Mouse (Mus musculus): ENCODE measurements around the gene Rnf38.

DNA sequence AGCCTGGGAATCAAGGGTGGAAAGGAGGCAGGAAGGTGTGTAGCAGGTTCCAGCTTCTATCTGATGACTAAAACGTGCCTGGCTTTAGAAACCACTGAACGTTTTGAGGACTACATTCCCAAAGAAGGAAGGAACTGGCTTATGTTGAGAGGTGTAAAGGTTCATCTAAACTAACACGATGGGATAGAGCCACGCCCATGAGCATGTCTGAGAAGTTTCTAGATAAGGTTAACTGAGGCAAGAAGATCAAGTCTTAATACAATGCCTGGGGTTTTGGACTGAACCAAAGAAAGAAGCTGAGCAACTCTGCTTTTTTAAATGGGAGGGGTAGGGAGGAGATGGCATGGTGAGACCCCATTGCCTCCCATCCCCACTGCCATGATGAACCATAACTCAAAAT, 78.7 kb downstream of the Rnf38 start:
- TF ChIP-seq POLR2A (IDR thresholded peaks at IDR 0.05; ENCODE audit: borderline replicate concordance, control insufficient read depth, low read depth, low read length) (no peak), CTCF (IDR thresholded peaks at IDR 0.05; ENCODE audit: control insufficient read depth, insufficient read depth, low read length) (no peak)

Measured in bone marrow, adult 2 months (tissue).